Mouse (Mus musculus): ENCODE measurements around the gene Ift27.

Gene Ift27

GRCm38 (mm10) chr15:78181701-78182405, 7.9 kb upstream of the Ift27 start:
- DNase-seq (ENCODE audit: low read depth, low spot score), result no peak
- H3K27me3 ChIP-seq (ENCODE audit: control insufficient read depth, insufficient read depth, low read length, poor library complexity, severe bottlenecking), result no peaks in the 10 kb centered on the region
- H3K36me3 ChIP-seq (ENCODE audit: control insufficient read depth, insufficient read depth, low read length, poor library complexity, severe bottlenecking), result no peaks in the 10 kb centered on the region

GRCm38 (mm10) chr15:78179775-78180174, 5.9 kb upstream of the Ift27 start:
- Histone ChIP-seq H3K36me3 (ENCODE audit: control insufficient read depth, insufficient read depth, low read length, poor library complexity, severe bottlenecking) (no peaks in the 10 kb centered on the region), H3K27me3 (ENCODE audit: control insufficient read depth, insufficient read depth, low read length, poor library complexity, severe bottlenecking) (no peaks in the 10 kb centered on the region)
- DNase-seq (ENCODE audit: low read depth, low spot score), result no peak

GRCm38 (mm10) chr15:78178397-78178796, 4.5 kb upstream of the Ift27 start:
- DNase-seq (ENCODE audit: low read depth, low spot score), result peak; percentile 83
- Histone ChIP-seq H3K36me3 (ENCODE audit: control insufficient read depth, insufficient read depth, low read length, poor library complexity, severe bottlenecking) (no peaks in the 10 kb centered on the region), H3K27me3 (ENCODE audit: control insufficient read depth, insufficient read depth, low read length, poor library complexity, severe bottlenecking) (no peaks in the 10 kb centered on the region)

- no peak for DNase-seq (ENCODE audit: low read depth, low spot score)
- Histone ChIP-seq H3K36me3 (ENCODE audit: control insufficient read depth, insufficient read depth, low read length, poor library complexity, severe bottlenecking) (no peaks in the 10 kb centered on the region), H3K27me3 (ENCODE audit: control insufficient read depth, insufficient read depth, low read length, poor library complexity, severe bottlenecking) (no peaks in the 10 kb centered on the region)
Observed at GRCm38 (mm10) chr15:78177257-78177656, 3.4 kb upstream of the Ift27 start.

GRCm38 (mm10) chr15:78174887-78175245, 959 bp upstream of the Ift27 start:
- no peak for DNase-seq (ENCODE audit: low read depth, low spot score)
- no peaks in the 10 kb centered on the region for H3K36me3 ChIP-seq (ENCODE audit: control insufficient read depth, insufficient read depth, low read length, poor library complexity, severe bottlenecking)
- no peaks in the 10 kb centered on the region for H3K27me3 ChIP-seq (ENCODE audit: control insufficient read depth, insufficient read depth, low read length, poor library complexity, severe bottlenecking)

GRCm38 (mm10) chr15:78172899-78173817, 749 bp downstream of the Ift27 start:
- no peak for DNase-seq (ENCODE audit: low read depth, low spot score)

GRCm38 (mm10) chr15:78172256-78172898, 1.5 kb downstream of the Ift27 start:
- H3K27me3 ChIP-seq (ENCODE audit: control insufficient read depth, insufficient read depth, low read length, poor library complexity, severe bottlenecking), result no peaks in the 10 kb centered on the region
- DNase-seq (ENCODE audit: low read depth, low spot score), result peak; percentile 67
- no peaks in the 10 kb centered on the region for H3K36me3 ChIP-seq (ENCODE audit: control insufficient read depth, insufficient read depth, low read length, poor library complexity, severe bottlenecking)

More at GRCm38 (mm10) chr15:78172899-78173817, 749 bp downstream of the Ift27 start:
- H3K27me3 ChIP-seq (ENCODE audit: control insufficient read depth, insufficient read depth, low read length, poor library complexity, severe bottlenecking), result no peaks in the 10 kb centered on the region
- H3K36me3 ChIP-seq (ENCODE audit: control insufficient read depth, insufficient read depth, low read length, poor library complexity, severe bottlenecking), result no peaks in the 10 kb centered on the region

- peak; percentile 49 for DNase-seq (ENCODE audit: low read depth, low spot score)
- Histone ChIP-seq H3K27me3 (ENCODE audit: control insufficient read depth, insufficient read depth, low read length, poor library complexity, severe bottlenecking) (no peaks in the 10 kb centered on the region), H3K36me3 (ENCODE audit: control insufficient read depth, insufficient read depth, low read length, poor library complexity, severe bottlenecking) (no peaks in the 10 kb centered on the region)
Observed at GRCm38 (mm10) chr15:78171651-78172050, 2.3 kb downstream of the Ift27 start.

GRCm38 (mm10) chr15:78170708-78171107, 3.2 kb downstream of the Ift27 start:
- no peaks in the 10 kb centered on the region for H3K27me3 ChIP-seq (ENCODE audit: control insufficient read depth, insufficient read depth, low read length, poor library complexity, severe bottlenecking)
- H3K36me3 ChIP-seq (ENCODE audit: control insufficient read depth, insufficient read depth, low read length, poor library complexity, severe bottlenecking), result no peaks in the 10 kb centered on the region
- DNase-seq (ENCODE audit: low read depth, low spot score), result peak; percentile 76

GRCm38 (mm10) chr15:78169566-78169965, 4.3 kb downstream of the Ift27 start:
- H3K36me3 ChIP-seq (ENCODE audit: control insufficient read depth, insufficient read depth, low read length, poor library complexity, severe bottlenecking), result no peaks in the 10 kb centered on the region
- no peak for DNase-seq (ENCODE audit: low read depth, low spot score)
- no peaks in the 10 kb centered on the region for H3K27me3 ChIP-seq (ENCODE audit: control insufficient read depth, insufficient read depth, low read length, poor library complexity, severe bottlenecking)

- Histone ChIP-seq H3K27me3 (ENCODE audit: control insufficient read depth, insufficient read depth, low read length, poor library complexity, severe bottlenecking) (no peaks in the 10 kb centered on the region), H3K36me3 (ENCODE audit: control insufficient read depth, insufficient read depth, low read length, poor library complexity, severe bottlenecking) (peaks cover 2% of the 10 kb centered on the region; the same call in 1 of the 2 replicates)
- peak; percentile 87 for DNase-seq (ENCODE audit: low read depth, low spot score)
Observed at GRCm38 (mm10) chr15:78165292-78165691, 8.6 kb downstream of the Ift27 start.

GRCm38 (mm10) chr15:78164466-78164865, 9.4 kb downstream of the Ift27 start:
- DNase-seq (ENCODE audit: low read depth, low spot score), result no peak
- Histone ChIP-seq H3K36me3 (ENCODE audit: control insufficient read depth, insufficient read depth, low read length, poor library complexity, severe bottlenecking) (peaks cover 2% of the 10 kb centered on the region; the same call in 1 of the 2 replicates), H3K27me3 (ENCODE audit: control insufficient read depth, insufficient read depth, low read length, poor library complexity, severe bottlenecking) (no peaks in the 10 kb centered on the region)

- Histone ChIP-seq H3K36me3 (ENCODE audit: control insufficient read depth, insufficient read depth, low read length, poor library complexity, severe bottlenecking) (peaks cover 2% of the 10 kb centered on the region; the same call in 1 of the 2 replicates), H3K27me3 (ENCODE audit: control insufficient read depth, insufficient read depth, low read length, poor library complexity, severe bottlenecking) (no peaks in the 10 kb centered on the region)
- DNase-seq (ENCODE audit: low read depth, low spot score), result peak; percentile 54
Observed at GRCm38 (mm10) chr15:78161946-78162345, 12.0 kb downstream of the Ift27 start.

- DNase-seq (ENCODE audit: low read depth, low spot score), result no peak
- Histone ChIP-seq H3K36me3 (ENCODE audit: control insufficient read depth, insufficient read depth, low read length, poor library complexity, severe bottlenecking) (peaks cover 2% of the 10 kb centered on the region; the same call in 1 of the 2 replicates), H3K27me3 (ENCODE audit: control insufficient read depth, insufficient read depth, low read length, poor library complexity, severe bottlenecking) (no peaks in the 10 kb centered on the region)
Observed at GRCm38 (mm10) chr15:78158335-78158734, 15.6 kb downstream of the Ift27 start.

- Histone ChIP-seq H3K27me3 (ENCODE audit: control insufficient read depth, insufficient read depth, low read length, poor library complexity, severe bottlenecking) (no peaks in the 10 kb centered on the region), H3K36me3 (ENCODE audit: control insufficient read depth, insufficient read depth, low read length, poor library complexity, severe bottlenecking) (peaks cover under 1% of the 10 kb centered on the region; the same call in 1 of the 2 replicates)
- no peak for DNase-seq (ENCODE audit: low read depth, low spot score)
Observed at GRCm38 (mm10) chr15:78157824-78158223, 16.1 kb downstream of the Ift27 start.
